Mouse (Mus musculus): ENCODE measurements around the gene Msrb3. TPM values are rescaled to one million over a fixed set of nuclear protein-coding genes. Genes with fewer than 3 reads are reported as not detected.

The Msrb3 gene
- total and polyA plus RNA-seq, 3 experiments = 0.15 TPM; not detected in 1

- Histone ChIP-seq H3K4me3 (ENCODE audit: control insufficient read depth in 1 of 2, insufficient read depth in 1 of 2, low read depth in 2 of 2, low read length in 2 of 2) (peak overlapping the region in 1 of 2 experiments; percentile 38; a peak in 2 of 4 replicates), H3K36me3 (ENCODE audit: control insufficient read depth in 1 of 2, insufficient read depth in 2 of 2, low read length in 2 of 2) (peaks cover 7 to 25% of the 10 kb centered on the region in 2 experiments), H3K27me3 (ENCODE audit: control insufficient read depth in 1 of 2, insufficient read depth in 2 of 2, low read length in 2 of 2) (no peaks in the 10 kb centered on the region), H3K79me2 (ENCODE audit: control insufficient read depth, insufficient read depth, low read length, poor library complexity) (peaks cover 9% of the 10 kb centered on the region; the same call in 1 of the 2 replicates), H3K27ac (ENCODE audit: control insufficient read depth, low read depth, low read length) (peak overlapping the region; percentile 75), H3K4me1 (ENCODE audit: control insufficient read depth in 1 of 2, insufficient read depth in 2 of 2, low read length in 2 of 2) (peaks cover 12 to 17% of the 10 kb centered on the region in 2 experiments), H3K9me3 (replicated peaks; ENCODE audit: insufficient read depth, low read length) (no peaks in the 10 kb centered on the region), H3K9ac (ENCODE audit: control insufficient read depth, low read depth, low read length, poor library complexity, severe bottlenecking) (peak overlapping the region; percentile 22)
- DNase-seq (ENCODE audit: low read depth, low spot score) = peak; percentile 67
- TF ChIP-seq BHLHE40 (IDR thresholded peaks at IDR 0.05; ENCODE audit: borderline replicate concordance, low read depth, low read length) (peak; percentile 45; the same call in 1 of the 2 replicates), MEF2A (IDR thresholded peaks at IDR 0.05; ENCODE audit: extremely low read depth, insufficient replicate concordance, low read depth, low read length, poor library complexity, severe bottlenecking) (peak; percentile 84; the same call in 1 of the 2 replicates), MXI1 (IDR thresholded peaks at IDR 0.05; ENCODE audit: low read depth, low read length) (peak; percentile 48; the same call in 1 of the 2 replicates), HCFC1 (IDR thresholded peaks at IDR 0.05; ENCODE audit: low read depth, low read length) (peak; percentile 38; the same call in 1 of the 2 replicates), SIN3A (IDR thresholded peaks at IDR 0.05; ENCODE audit: low read length) (peak; percentile 85), MYB (IDR thresholded peaks at IDR 0.05; ENCODE audit: low read depth, low read length) (peak; percentile 38; the same call in 1 of the 2 replicates), MAFK (IDR thresholded peaks at IDR 0.05; ENCODE audit: borderline replicate concordance, low read depth, low read length) (peak; percentile 84), TBP (IDR thresholded peaks at IDR 0.05; ENCODE audit: low read depth, low read length) (no peak), GABPA (IDR thresholded peaks at IDR 0.05; ENCODE audit: low read depth, low read length) (0 out of 2 replicates have a peak, but pooled peaks have one; percentile 24), POLR2A (IDR thresholded peaks at IDR 0.05; ENCODE audit: control insufficient read depth in 1 of 2, insufficient read depth in 1 of 2, low read depth in 1 of 2, low read length in 2 of 2, poor library complexity in 1 of 2) (no peak), EP300 (IDR thresholded peaks at IDR 0.05; ENCODE audit: low read depth in 1 of 2, low read length in 2 of 2) (peak; percentile 92 to 93), TAL1 (IDR thresholded peaks at IDR 0.05; ENCODE audit: low read length) (peak; percentile 79), RCOR1 (IDR thresholded peaks at IDR 0.05; ENCODE audit: low read depth, low read length) (peak; percentile 91), MAZ (IDR thresholded peaks at IDR 0.05; ENCODE audit: low read depth, low read length) (no peak), ETS1 (IDR thresholded peaks at IDR 0.05; ENCODE audit: low read depth, low read length) (peak; percentile 91), TCF12 (IDR thresholded peaks at IDR 0.05; ENCODE audit: low read depth, low read length) (peak; percentile 97), CHD1 (IDR thresholded peaks at IDR 0.05; ENCODE audit: low read depth, low read length) (peak; percentile 88; the same call in 1 of the 2 replicates), GATA1 (IDR thresholded peaks at IDR 0.05; ENCODE audit: low read depth, low read length) (peak; percentile 95), JUND (IDR thresholded peaks at IDR 0.05; ENCODE audit: low read depth, low read length) (no peak), ZMIZ1 (IDR thresholded peaks at IDR 0.05; ENCODE audit: low read depth, low read length) (peak; percentile 63; the same call in 1 of the 2 replicates)
These were observed 48.9 kb upstream of the Msrb3 start for GRCm38 (mm10) chr10:120947842-120948241.

GRCm38 (mm10) chr10:120946847-120947246 is 47.9 kb upstream of the Msrb3 start:
- Histone ChIP-seq H3K4me3 (ENCODE audit: control insufficient read depth in 1 of 2, insufficient read depth in 1 of 2, low read depth in 2 of 2, low read length in 2 of 2) (no peak overlapping the region), H3K36me3 (ENCODE audit: control insufficient read depth in 1 of 2, insufficient read depth in 2 of 2, low read length in 2 of 2) (peaks cover 7 to 25% of the 10 kb centered on the region in 2 experiments)
- TF ChIP-seq ZNF384 (IDR thresholded peaks at IDR 0.05; ENCODE audit: low read depth, low read length) (no peak), JUND (IDR thresholded peaks at IDR 0.05; ENCODE audit: low read depth, low read length) (no peak), NRF1 (IDR thresholded peaks at IDR 0.05; ENCODE audit: insufficient read depth, low read depth, low read length, poor library complexity, severe bottlenecking) (no peak), GATA1 (IDR thresholded peaks at IDR 0.05; ENCODE audit: low read depth, low read length) (no peak), USF2 (IDR thresholded peaks at IDR 0.05; ENCODE audit: borderline replicate concordance in 1 of 2, insufficient read depth in 1 of 2, low read depth in 1 of 2, low read length in 2 of 2) (no peak), BHLHE40 (IDR thresholded peaks at IDR 0.05; ENCODE audit: borderline replicate concordance, low read depth, low read length) (no peak), TBP (IDR thresholded peaks at IDR 0.05; ENCODE audit: low read depth, low read length) (no peak), SMC3 (IDR thresholded peaks at IDR 0.05; ENCODE audit: low read depth, low read length) (no peak), MAFK (IDR thresholded peaks at IDR 0.05; ENCODE audit: borderline replicate concordance, low read depth, low read length) (no peak), EP300 (IDR thresholded peaks at IDR 0.05; ENCODE audit: low read depth in 1 of 2, low read length in 2 of 2) (no peak), KAT2A (conservative IDR thresholded peaks at IDR 0.05; ENCODE audit: low read depth, low read length) (no peak), HCFC1 (IDR thresholded peaks at IDR 0.05; ENCODE audit: low read depth, low read length) (no peak), ZMIZ1 (IDR thresholded peaks at IDR 0.05; ENCODE audit: low read depth, low read length) (no peak), E2F4 (IDR thresholded peaks at IDR 0.05; ENCODE audit: borderline replicate concordance, low read depth, low read length) (no peak), POLR2A (IDR thresholded peaks at IDR 0.05; ENCODE audit: control insufficient read depth in 1 of 2, insufficient read depth in 1 of 2, low read depth in 1 of 2, low read length in 2 of 2, poor library complexity in 1 of 2) (no peak), MYC (IDR thresholded peaks at IDR 0.05; ENCODE audit: low read depth, low read length) (no peak), USF1 (IDR thresholded peaks at IDR 0.05; ENCODE audit: low read depth, low read length) (no peak), GABPA (IDR thresholded peaks at IDR 0.05; ENCODE audit: low read depth, low read length) (no peak)

More at GRCm38 (mm10) chr10:120946847-120947246, 47.9 kb upstream of the Msrb3 start:
- no peaks in the 10 kb centered on the region for H3K27me3 ChIP-seq (ENCODE audit: control insufficient read depth in 1 of 2, insufficient read depth in 2 of 2, low read length in 2 of 2)
- H3K9me3 ChIP-seq (replicated peaks; ENCODE audit: insufficient read depth, low read length) = no peaks in the 10 kb centered on the region
- DNase-seq (ENCODE audit: low read depth, low spot score) = no peak
- H3K4me1 ChIP-seq (ENCODE audit: control insufficient read depth in 1 of 2, insufficient read depth in 2 of 2, low read length in 2 of 2) = peaks cover 13 to 17% of the 10 kb centered on the region in 2 experiments
- no peak overlapping the region for H3K27ac ChIP-seq (ENCODE audit: control insufficient read depth, low read depth, low read length)
- H3K79me2 ChIP-seq (ENCODE audit: control insufficient read depth, insufficient read depth, low read length, poor library complexity) = peaks cover 7% of the 10 kb centered on the region
- H3K9ac ChIP-seq (ENCODE audit: control insufficient read depth, low read depth, low read length, poor library complexity, severe bottlenecking) = no peak overlapping the region

Measured in MEL (cell line).